Comparison of ENCODE assay signal across 21 mouse cellular contexts in the genomic region with DNA sequence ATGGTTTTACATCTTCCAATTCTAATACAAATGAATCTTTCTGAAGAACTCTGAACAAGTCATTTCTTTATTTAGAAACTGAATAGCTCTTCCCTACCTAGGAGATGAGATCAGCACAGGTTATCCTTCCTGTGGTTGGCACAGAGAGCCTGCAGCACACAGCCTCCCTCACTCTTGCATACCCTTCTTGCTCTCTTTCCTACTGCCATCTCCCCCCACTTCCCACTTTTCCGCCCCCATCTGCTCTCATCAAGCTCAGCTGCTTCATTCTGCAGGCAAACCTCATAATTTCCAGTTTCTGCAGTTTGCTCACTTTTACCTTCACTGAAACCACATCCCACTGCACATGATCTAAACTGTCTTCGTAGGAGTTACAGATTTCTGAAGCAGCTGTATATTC. TPM values are rescaled to one million over a fixed set of nuclear protein-coding genes. Genes with fewer than 3 reads are reported as not detected.
DNase-seq lines count a peak whose midpoint lies in the region; TF ChIP-seq lines count a peak whose summit lies in the region.
"Had no signal": no experiment of that assay in that cellular context is flagged by ENCODE, and none has a peak within 500 bp of the region (broad histone marks: within the 10 kb centered on the region; RNA-seq: fewer than 3 reads in every experiment).

No protein-coding gene starts in this region.

- no peak for DNase-seq in layer of hippocampus, adult 2 months (ENCODE audit: low spot score in 2 of 2)
- no peak for DNase-seq in layer of hippocampus, adult 9-10 months (ENCODE audit: low spot score)
- peak; percentile 15 for DNase-seq in CD4-positive, CD25-positive, alpha-beta regulatory T cell, adult 2 months (ENCODE audit: low read depth, low spot score)
- peak; percentile 84 for DNase-seq in brain, adult 2 months (ENCODE audit: low read depth, low spot score)
- DNase-seq in left cerebral cortex, postnatal 14 days (ENCODE audit: low spot score in 2 of 2), result peak; percentile 23 to 38
- no peak for DNase-seq in cerebellum, adult 8-10 months
- DNase-seq in spleen, adult 18-20 months, result no peak
- DNase-seq: adrenal gland, postnatal 10 days; cerebellum, adult 9-10 months; embryo, embryonic 11 days; gastrocnemius, postnatal 14 days; heart, postnatal 10 days; retina, postnatal 1 day had no signal

- TF ChIP-seq CTCF in layer of hippocampus, adult 2 months (conservative IDR thresholded peaks at IDR 0.05), result no peak

- peak overlapping the region; percentile 77 for H3K27ac ChIP-seq in layer of hippocampus, adult 2 months
- H3K27ac ChIP-seq: embryonic facial prominence, embryonic 15.5 days; forebrain, embryonic 12.5 days; hindbrain, embryonic 12.5 days; kidney, postnatal 0 days; limb, embryonic 10.5 days; lung, embryonic 15.5 days; macrophage; midbrain, embryonic 15.5 days had no signal

- H3K4me3 ChIP-seq in layer of hippocampus, adult 2 months, result no peak overlapping the region
- H3K4me3 ChIP-seq: embryonic facial prominence, embryonic 15.5 days; forebrain, embryonic 12.5 days; hindbrain, embryonic 12.5 days; limb, embryonic 10.5 days; lung, embryonic 15.5 days; midbrain, embryonic 15.5 days had no signal

- intact Hi-C loops in left cerebral cortex, postnatal 14 days (cut with DNase I), result no loop called here

RNA-seq across cellular contexts. Expression of a gene that starts 42.6 kb away (rescaled TPM):
- 10 to 100 TPM; 39.5 to 45.2 TPM for total RNA-seq in layer of hippocampus, adult 2 months (2021)
- total RNA-seq in left cerebral cortex, postnatal 14 days (2021), result 10 to 100 TPM; 49.0 to 54.6 TPM

Comparison
In these comparisons a context has a peak if more than half of its experiments do, and no peak if none do; other contexts are left out.
1. DNase-seq: peak in CD4-positive, CD25-positive, alpha-beta regulatory T cell, adult 2 months (single experiment), brain, adult 2 months (single experiment) and left cerebral cortex, postnatal 14 days (2 of 2); none in layer of hippocampus, adult 2 months (0 of 2), layer of hippocampus, adult 9-10 months (single experiment), cerebellum, adult 8-10 months (single experiment) and spleen, adult 18-20 months (0 of 2).